Mouse (Mus musculus): Measurements from ENCODE around the gene Clk4. TPM values are rescaled to one million over a fixed set of nuclear protein-coding genes. Genes with fewer than 3 reads are reported as not detected.

The Clk4 gene
- total RNA-seq, 1 experiment from 2014 or later = 181 TPM

DNA sequence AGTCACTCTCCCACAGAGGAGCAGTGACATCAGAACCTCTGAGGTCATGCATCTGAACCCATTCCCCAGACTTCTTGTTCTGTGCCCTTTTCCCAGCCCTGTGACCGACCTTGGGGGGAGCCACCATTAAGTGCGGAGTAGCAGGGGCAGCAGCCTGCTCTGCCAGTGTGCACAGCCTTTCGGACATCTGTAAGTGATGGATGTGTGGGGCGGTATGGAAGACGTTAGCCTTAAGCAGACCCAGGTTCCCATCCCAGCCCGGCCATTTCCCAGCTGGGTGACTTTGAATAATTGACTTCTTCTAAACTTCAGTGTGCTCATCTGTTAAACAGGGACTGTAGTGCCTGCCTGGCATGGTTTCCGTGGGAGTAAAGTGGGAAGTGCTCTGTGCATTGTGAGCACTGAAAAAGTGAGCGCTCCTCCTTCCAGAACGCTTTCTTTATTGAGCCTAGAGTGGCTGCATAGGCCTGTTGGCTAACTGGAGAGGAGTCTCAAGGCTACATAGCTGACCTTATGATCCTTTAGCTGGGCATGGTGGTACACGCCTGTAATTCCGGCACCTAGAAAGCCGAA lies 42.5 kb downstream of the Clk4 start:
- no peak for ATAC-seq (replicated peaks; ENCODE audit: low read depth, poor library complexity, severe bottlenecking)

GRCm38 (mm10) chr11:51308306-51308705 lies 46.8 kb downstream of the Clk4 start:
- no peak for ATAC-seq (replicated peaks; ENCODE audit: low read depth, poor library complexity, severe bottlenecking)

- ATAC-seq (replicated peaks; ENCODE audit: low read depth, poor library complexity, severe bottlenecking) = no peak
Observed at GRCm38 (mm10) chr11:51311846-51312245, 50.3 kb downstream of the Clk4 start.

GRCm38 (mm10) chr11:51315991-51316810 lies 54.7 kb downstream of the Clk4 start:
- no peak for ATAC-seq (replicated peaks; ENCODE audit: low read depth, poor library complexity, severe bottlenecking)

GRCm38 (mm10) chr11:51320609-51321008 lies 59.1 kb downstream of the Clk4 start:
- no peak for ATAC-seq (replicated peaks; ENCODE audit: low read depth, poor library complexity, severe bottlenecking)

DNA sequence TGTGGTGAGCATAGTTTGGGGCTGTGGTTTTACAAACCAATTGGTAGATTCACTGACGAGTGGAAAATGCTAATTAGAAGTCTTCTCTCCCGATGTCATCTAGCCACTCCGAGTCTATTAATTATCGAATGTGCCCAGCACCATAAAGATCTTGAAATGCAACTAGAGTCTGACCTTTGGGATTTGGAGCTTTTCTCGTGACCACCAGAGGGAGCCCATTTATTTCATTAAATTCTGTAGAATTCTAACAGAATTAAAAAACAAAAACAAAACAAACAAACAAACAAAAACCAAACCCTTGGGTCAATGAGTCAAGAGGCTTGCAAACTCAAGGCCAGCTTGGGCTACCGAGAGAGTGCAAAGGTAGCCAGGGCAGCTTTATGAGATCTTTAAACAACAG lies 65.4 kb downstream of the Clk4 start:
- no peak for ATAC-seq (replicated peaks; ENCODE audit: low read depth, poor library complexity, severe bottlenecking)

DNA sequence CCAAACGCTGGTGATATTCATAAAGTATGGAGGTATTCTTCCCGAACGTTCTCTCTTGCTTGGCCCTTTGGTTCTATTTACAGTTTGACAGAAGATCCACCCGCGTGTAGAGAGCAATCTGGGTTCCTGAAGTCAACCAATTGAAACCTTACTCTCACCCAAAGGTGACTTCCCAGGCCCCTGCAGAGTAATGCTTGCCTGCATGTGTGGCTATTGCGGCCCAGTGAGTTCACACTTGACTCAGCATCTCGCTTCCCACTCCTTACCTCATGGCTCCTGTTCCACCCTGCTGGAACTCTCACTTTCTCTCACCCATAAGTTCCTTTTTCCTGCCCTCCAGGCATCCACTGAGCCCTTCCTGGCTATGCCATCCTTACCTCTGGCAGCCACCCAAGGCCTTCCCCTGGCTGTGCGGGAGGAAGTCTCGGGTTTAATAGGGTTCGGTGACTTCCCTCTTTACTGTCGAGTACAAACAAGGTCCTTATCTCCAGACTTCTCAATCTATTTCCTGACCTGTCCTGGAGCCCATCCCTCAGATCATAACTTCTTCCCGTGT lies 66.9 kb downstream of the Clk4 start:
- peak; percentile 90 for ATAC-seq (replicated peaks; ENCODE audit: low read depth, poor library complexity, severe bottlenecking)

DNA sequence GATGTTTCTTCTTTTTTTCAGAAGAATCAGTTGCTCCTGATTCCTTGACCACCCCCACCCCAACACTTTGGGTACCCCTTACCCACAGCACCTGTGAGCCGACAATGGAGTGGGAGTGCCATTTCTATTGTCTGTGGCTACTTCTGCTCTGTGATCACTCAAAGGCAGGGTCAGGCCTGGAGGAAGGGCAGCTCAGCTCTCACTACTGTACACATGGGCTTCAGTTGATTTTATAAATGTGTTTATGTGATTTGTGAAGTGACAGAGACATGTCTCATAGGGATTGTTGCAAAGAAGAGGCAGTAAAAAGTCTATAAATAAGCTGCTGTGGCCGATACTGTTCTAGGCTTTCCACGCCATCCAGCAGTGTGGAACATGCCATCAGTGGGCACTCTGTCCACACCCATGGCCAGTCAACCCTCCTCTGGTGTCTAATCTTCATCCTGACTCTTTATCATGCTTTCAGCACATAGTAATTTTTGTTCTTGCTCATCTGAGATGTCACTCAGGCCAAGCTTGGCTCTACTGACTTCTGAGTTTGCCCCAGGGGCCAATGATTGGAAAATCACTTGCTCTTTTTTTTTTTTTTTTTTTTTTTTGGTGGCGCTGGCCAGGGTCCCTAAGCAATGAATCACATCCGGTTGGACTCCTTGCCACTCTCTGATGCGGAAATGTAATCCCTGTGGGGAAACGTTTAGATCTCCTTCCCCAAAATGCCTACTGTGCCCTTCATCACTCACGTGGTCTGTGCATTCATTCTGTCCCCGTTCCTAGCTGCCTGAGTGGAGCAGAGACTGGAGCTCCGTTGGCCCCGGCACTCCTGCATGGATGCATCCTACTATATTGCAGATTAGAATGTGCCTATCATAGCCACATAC lies 68.5 kb downstream of the Clk4 start:
- no peak for ATAC-seq (replicated peaks; ENCODE audit: low read depth, poor library complexity, severe bottlenecking)

Other genes starting within 250 kb of the Clk4 start
- not detected in 2 replicates for gene Olfr54, start 247.5 kb upstream of the Clk4 start, total RNA-seq (2017)
- gene Olfr1375, start 213.6 kb upstream of the Clk4 start, total RNA-seq (2017) = not detected in 2 replicates
- gene Zfp354a, start 202.5 kb upstream of the Clk4 start, total RNA-seq (2017) = not detected in 2 replicates
- gene Gm12569, start 41.3 kb upstream of the Clk4 start, total RNA-seq (2017) = not detected in 2 replicates
- not detected in 2 replicates for gene BC049762, start 1.3 kb downstream of the Clk4 start, total RNA-seq (2017)
- 0.18 TPM in 1 of 2 replicates, not detected in the other for gene Col23a1, start 28.2 kb downstream of the Clk4 start, total RNA-seq (2017)

Data from common myeloid progenitor, adult 5-6 weeks (primary cell).